Mouse (Mus musculus): Measurements from ENCODE around the gene Ahctf1. TPM values are rescaled to one million over a fixed set of nuclear protein-coding genes. Genes with fewer than 3 reads are reported as not detected.
A peak's percentile ranks its signal among the peaks of the same experiment; 100 is the strongest.

Gene Ahctf1
- polyA plus RNA-seq, 1 experiment from 2014 or later: 20.1 TPM

DNA sequence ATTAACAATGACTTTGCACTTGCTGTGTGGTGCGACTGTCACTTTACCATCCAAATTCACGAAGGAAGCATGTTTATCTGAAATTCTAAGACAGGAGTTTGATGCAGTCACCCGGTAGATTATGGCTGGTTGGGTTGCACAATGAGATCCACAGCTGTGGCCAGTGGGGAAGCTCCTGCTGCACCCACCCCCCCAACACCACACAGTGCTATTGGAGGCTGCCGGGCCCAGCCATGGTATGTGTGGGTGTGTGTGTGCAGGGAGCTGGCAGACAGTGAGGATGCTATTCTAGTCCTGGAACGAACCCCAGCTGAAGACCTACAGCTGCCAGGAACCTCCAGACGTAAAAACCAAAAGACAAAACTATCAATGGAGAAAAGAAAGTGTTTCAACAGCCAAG is 94.1 kb downstream of the Ahctf1 start:
- H3K27me3 ChIP-seq (replicated peaks; ENCODE audit: control insufficient read depth, insufficient read depth, low read length): no peaks in the 10 kb centered on the region
- H3K36me3 ChIP-seq (ENCODE audit: control insufficient read depth, insufficient read depth): no peaks in the 10 kb centered on the region
- H3K9me3 ChIP-seq (ENCODE audit: control insufficient read depth, low read length): no peaks in the 10 kb centered on the region
- peak; percentile 70 for ATAC-seq
- H3K4me1 ChIP-seq (replicated peaks; ENCODE audit: control insufficient read depth, insufficient read depth, low read length): peaks cover 3% of the 10 kb centered on the region; the same call in 1 of the 2 replicates
- 71% methylated on average over 6 of the region's 6 CpGs for WGBS
- H3K9ac ChIP-seq (replicated peaks; ENCODE audit: low read depth, low read length): no peak overlapping the region
- no peak overlapping the region for H3K27ac ChIP-seq (ENCODE audit: low read length)
- H3K4me3 ChIP-seq (replicated peaks; ENCODE audit: low read length): no peak overlapping the region
- no peak overlapping the region for H3K4me2 ChIP-seq (ENCODE audit: low read length)

DNA sequence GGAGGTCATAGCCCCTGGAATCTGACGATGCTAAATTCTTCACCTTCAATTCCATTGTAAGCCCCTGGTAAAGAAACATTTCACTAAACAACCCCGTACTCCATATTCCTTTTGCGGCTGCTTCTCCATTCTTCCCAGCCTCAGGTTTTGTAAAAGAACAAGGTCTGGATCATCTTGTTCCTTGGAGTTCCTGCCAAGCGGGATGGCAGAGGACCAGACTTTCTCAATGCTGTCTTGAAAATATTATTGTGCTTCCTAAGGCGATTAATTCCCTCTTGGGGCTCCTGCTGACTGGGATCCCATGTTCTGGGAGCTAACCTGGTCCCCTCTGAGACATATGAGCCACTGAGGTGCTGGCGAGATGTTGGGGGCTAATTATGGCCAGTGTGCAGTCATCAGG is 98.3 kb downstream of the Ahctf1 start:
- Histone ChIP-seq H3K4me1 (replicated peaks; ENCODE audit: control insufficient read depth, insufficient read depth, low read length) (peaks cover 3% of the 10 kb centered on the region; the same call in 1 of the 2 replicates), H3K4me2 (ENCODE audit: low read length) (no peak overlapping the region), H3K9me3 (ENCODE audit: control insufficient read depth, low read length) (no peaks in the 10 kb centered on the region), H3K36me3 (ENCODE audit: control insufficient read depth, insufficient read depth) (no peaks in the 10 kb centered on the region), H3K27ac (ENCODE audit: low read length) (no peak overlapping the region), H3K27me3 (replicated peaks; ENCODE audit: control insufficient read depth, insufficient read depth, low read length) (no peaks in the 10 kb centered on the region), H3K9ac (replicated peaks; ENCODE audit: low read depth, low read length) (no peak overlapping the region), H3K4me3 (replicated peaks; ENCODE audit: low read length) (no peak overlapping the region)
- no peak for ATAC-seq
- 79% methylated on average over 6 of the region's 6 CpGs for WGBS

DNA sequence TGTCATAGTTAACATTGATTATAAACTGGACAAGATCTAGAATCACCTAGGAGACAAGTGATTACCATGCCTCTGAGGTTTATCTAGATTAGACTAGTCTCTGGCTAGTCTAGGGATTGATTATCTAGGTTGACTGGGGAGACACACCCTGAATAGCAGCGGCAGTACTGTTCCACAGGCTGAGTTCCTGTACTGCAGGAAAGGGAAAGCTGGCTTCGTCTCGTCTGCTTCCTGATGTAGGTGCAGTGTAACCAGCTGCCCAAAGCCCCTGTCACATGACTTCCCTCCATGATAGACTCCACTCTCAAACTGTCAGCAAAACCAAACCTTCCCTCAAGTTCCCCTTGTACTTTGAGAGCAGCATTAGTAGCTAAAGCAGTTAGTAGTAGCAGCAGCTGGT is 99.3 kb downstream of the Ahctf1 start:
- no peaks in the 10 kb centered on the region for H3K36me3 ChIP-seq (ENCODE audit: control insufficient read depth, insufficient read depth)
- no peaks in the 10 kb centered on the region for H3K9me3 ChIP-seq (ENCODE audit: control insufficient read depth, low read length)
- no peaks in the 10 kb centered on the region for H3K27me3 ChIP-seq (replicated peaks; ENCODE audit: control insufficient read depth, insufficient read depth, low read length)
- WGBS: 94% methylated on average over 3 of the region's 3 CpGs
- no peak overlapping the region for H3K27ac ChIP-seq (ENCODE audit: low read length)
- no peak overlapping the region for H3K9ac ChIP-seq (replicated peaks; ENCODE audit: low read depth, low read length)
- peaks cover under 1% of the 10 kb centered on the region; the same call in 1 of the 2 replicates for H3K4me1 ChIP-seq (replicated peaks; ENCODE audit: control insufficient read depth, insufficient read depth, low read length)
- ATAC-seq: no peak
- no peak overlapping the region for H3K4me3 ChIP-seq (replicated peaks; ENCODE audit: low read length)
- no peak overlapping the region for H3K4me2 ChIP-seq (ENCODE audit: low read length)

Other genes starting within 250 kb of the Ahctf1 start
- gene Sccpdh, start 135.5 kb downstream of the Ahctf1 start, polyA plus RNA-seq (2015; fragmentation: Nextera tagmentation; extraction: Ambion mirVana): 117 and 128 TPM in 2 replicates
- gene Kif28, start 58.4 kb downstream of the Ahctf1 start, polyA plus RNA-seq (2015; fragmentation: Nextera tagmentation; extraction: Ambion mirVana): not detected in 2 replicates
- not detected in 2 replicates for gene Gm10518, start 304 bp downstream of the Ahctf1 start, polyA plus RNA-seq (2015; fragmentation: Nextera tagmentation; extraction: Ambion mirVana)
- gene Cdc42bpa, start 156.8 kb upstream of the Ahctf1 start, polyA plus RNA-seq (2015; fragmentation: Nextera tagmentation; extraction: Ambion mirVana): 28.6 and 31.4 TPM in 2 replicates